Mouse (Mus musculus): ENCODE measurements around the gene Sema4d.

Sema4d gene

DNA sequence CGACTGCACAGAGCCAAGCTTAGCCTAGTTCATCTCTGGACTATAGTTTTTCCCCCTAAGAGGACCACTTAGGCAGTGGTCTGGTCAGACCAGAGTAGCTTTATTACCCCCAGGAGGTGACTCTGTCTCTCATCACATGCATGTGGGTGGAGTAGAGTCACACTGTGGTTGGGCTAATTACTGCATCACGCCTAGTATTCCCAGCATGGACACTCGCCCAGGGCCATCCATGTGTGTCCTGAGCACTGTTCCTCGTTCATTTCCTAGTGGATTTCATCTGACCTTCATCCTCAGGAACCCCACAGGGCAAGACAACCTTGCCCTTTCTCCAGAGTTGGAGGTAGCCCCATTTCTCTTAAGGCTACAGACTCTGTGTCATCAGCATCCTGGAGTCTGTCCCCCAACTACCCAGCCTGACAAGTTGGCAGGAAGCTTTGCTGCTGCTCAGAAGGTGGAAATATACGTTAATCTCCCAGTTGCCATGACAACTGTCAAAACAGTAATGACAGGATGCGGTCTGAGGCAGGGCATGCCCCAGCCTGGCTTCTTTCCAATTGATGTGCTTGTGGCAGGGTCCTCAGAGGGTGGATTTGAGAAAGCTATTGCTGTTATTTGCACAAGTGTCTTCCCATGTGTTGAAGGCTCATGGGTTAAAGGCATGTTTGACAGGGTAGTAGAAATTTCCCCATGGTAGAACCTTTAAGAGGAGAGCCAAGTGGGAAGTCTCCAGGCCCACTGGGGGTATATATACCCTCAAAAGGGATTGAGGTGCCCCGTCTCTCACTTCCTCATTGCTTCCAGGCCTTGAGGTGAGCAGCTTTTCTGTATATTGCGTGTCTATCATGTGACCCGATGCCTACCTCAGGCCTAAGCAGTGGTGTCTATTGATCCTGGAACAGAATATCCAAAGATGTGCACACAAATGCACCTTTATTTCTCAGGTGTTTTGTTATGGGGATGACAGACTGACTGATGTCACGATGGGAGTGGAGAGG lies 20.4 kb upstream of the Sema4d start:
- peak; percentile 12 to 15 for DNase-seq

DNA sequence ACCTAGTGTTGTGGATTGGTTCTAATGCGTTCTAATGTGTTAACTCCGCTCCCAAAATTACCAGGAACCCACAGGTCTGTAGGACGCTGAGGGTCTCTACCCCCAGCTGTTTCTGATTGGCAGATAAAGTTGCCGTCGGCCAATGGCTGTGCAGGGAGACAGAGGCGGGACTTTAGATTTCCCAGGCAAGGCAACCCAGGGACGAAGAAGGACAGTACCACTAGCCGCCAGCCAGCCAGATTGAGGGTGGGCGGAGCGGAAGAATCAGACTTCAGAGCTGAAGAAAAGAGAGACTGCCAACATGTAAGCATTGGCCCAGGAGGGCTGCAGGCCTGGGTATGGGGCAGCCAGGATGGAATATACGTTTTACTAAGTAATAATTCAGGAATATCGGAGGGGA lies 14.6 kb upstream of the Sema4d start:
- no peak for DNase-seq

DNA sequence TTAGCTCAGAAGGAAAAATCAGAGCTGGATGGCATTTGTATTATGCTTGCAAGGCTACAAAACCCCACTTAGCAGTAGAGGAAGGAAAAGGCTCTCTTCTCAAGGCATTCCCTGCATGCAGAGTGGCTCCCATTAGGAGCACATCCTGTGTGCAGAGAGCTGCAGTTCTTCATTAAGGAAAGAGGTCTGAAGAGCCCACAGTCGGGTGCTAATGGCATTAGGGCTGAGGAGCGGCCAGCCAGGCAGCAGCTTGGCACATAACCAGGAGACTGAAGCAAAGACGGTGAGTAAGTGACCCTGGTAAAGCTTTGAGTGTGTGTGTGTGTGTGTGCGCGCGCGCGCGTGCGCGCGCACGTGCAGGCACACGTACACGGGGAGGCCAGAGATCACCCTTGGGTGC lies 12.7 kb upstream of the Sema4d start:
- no peak for DNase-seq

DNA sequence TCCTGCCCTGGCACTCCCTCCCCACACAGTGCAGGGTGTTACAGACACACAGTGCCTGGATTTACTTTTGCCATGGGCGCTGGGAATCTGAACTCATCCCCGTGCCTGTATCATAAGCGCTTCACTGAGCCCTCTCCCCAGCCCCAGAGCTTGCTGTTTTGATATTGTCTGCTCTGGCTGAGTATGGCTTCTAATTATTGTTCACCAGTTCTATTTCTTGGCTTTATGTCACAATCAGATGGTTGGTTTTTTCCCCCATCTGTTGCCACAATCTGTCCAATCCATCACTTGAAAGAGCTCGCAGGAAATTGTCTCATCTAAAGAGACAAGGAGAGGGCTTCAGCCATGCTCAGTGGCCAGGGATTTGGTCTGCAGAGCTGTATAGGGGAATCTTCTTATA lies 12.1 kb upstream of the Sema4d start:
- no peak for DNase-seq

DNA sequence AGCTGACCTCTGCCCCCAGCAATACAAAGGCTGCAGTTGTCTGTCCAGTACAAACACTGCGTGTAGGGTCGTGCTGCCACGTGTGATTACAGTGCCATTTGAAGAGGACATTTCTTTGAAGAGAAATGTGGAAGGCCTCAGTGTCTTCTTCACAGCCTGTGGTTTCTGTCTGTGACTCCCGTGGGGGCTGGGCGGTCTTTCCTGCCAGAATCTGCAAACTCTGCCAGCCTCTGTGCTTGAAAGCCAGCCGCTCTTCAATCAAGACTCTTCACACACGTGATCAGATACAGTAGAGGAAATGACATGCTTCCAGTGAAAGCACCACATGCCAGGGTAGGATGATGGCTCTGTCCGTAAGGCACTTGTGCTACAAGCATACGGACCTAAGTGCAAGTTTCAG lies 7.4 kb upstream of the Sema4d start:
- DNase-seq, result peak in 1 of 2 experiments; percentile 9

DNA sequence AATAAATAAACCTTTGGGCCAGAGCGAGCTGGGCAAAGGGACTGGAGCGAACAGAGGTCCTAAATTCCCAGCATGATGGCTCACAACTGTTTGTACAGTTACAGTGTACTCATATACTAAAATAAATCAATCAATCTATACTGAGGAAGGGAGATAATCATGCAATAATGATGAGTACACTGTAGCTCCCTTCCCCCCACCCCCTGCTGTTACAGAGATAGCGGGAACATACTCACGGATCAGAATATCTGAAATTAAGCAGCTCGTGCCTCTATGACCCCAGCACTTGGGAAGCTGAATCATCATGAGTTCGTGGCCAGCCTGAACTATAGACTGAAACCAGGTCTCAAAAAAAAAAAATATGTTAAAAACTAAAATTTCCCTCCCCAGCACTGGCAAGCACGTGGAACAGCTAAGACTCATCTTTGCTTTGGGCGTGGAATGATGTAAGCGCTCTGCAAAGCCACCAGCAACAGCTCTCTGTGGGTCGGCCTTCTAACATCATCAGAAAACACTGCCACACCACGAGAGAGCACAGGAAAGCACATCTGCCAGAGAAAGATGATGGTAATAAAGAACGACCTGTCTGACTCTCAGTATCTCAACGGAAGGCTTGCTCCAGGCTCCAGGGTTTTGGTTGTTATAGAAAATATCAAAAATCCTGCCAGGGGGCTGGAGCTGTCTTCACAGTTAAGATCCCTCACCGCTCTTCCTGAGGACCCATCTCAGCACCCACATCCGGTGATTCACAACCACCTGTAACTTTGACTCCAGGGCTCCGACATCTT lies 6.4 kb upstream of the Sema4d start:
- no peak for DNase-seq

DNA sequence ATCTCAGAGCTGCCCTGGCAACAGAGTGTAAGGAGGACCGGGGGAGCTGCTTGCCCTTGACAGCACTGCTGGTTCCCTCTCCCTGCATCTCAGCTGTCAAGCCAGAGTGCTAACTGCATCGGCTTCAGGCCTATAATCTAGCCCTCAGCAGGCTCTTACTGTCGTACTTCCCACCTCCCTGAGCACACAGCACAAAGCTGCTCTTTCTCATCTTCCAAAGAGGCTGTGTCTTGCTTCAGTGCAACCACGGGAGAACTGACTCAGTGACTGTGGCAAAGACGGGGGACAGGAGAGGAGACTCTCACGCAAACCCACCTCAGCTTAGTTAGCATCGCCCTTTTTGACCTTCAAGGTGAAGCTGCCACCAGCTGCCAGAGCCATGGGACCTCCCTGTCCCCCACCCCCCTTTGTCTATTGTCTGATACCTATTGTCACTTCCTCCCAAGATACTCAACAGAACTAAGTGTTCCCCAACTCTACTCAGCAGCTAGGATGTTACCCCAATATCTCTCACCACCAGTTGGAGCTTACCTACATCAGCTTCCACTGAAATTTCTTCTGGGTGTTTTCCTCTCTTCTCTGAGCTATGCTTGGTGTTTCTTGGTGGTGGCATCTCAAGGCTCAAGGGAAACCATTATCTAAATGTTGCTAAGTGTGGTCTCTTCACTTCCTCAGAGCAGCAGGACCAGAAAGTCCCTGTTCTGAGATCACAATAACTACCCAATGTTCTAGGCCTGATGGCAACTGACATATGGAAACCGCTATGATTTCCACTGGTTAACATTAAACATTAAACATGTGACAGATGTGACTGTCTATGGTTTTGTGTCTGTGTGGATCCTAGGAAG lies 4.6 kb upstream of the Sema4d start:
- no peak for DNase-seq

DNA sequence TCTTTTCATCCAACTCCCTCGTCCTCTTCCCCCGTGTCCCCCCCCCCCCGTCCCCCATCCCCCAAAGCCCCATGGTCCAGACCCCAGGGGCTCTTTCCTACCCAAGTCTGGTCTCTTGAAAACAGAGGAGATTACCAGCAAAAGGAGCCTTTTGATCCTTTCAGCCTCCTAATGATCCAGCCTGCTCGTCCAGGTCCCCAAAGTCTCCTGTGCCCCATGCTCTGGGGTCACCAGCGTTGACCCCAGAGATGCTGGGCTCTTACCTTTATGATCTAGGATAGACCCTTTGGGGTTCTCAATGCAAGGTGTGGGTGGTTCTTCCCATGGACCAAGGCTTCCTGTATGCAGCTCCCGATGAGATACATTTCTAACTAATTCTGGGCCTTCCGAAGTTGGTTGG lies 401 bp upstream of the Sema4d start:
- DNase-seq, result no peak

DNA sequence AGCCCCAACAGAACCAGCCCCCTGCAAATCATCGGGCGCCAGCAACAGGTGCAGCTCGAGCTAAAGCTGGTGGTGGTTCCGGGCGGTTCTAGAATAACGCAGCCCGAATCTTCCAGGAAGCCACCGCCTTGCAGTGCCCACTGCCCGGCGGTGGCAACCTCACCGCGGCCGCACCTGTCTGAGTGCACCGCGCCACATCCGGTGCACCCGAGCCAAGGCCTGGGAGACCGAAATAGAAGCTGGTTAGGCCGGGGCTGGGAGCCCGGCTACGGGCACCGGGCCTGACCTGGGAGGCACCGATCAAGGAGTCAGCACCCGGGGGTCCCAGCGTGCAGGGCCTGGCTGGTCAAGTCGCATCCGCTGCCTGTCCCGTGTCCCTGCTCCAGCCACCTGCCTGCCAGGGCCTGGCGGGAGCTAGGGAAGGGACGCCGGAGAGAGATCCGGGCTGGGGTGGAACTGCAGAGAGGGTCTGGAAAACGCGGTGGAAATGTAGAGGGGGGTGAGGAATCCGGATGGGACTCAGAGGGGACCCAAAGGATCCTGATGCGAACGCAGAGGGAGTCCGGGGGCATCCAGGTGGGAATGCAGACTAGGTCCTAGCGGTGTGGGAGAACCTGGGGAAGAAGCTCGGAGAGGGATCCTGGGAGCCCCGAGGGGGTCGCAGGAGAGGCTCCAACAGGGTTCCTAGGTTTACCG lies 670 bp downstream of the Sema4d start:
- peak; percentile 55 to 56 for DNase-seq

DNA sequence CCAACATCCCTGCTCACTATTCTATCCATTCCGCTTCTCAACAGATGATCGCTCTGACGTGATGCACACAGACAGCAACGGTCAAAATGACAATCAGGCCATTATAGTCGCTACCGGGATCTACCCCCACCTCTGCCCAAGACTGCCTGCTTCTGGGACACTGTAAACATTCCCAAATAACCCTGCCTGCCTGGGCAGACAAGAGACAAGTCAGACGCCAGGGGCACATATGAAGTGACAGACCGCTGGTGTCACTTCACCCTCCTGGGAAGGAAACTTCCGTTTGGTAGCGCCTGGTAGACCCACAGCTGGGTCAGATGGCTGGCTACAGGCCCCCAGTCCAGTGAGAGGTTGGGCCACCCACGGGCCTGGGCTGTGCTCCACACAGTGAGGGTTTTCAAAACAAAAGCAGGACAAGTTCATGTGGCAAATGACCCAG lies 1.4 kb downstream of the Sema4d start:
- DNase-seq, result no peak

DNA sequence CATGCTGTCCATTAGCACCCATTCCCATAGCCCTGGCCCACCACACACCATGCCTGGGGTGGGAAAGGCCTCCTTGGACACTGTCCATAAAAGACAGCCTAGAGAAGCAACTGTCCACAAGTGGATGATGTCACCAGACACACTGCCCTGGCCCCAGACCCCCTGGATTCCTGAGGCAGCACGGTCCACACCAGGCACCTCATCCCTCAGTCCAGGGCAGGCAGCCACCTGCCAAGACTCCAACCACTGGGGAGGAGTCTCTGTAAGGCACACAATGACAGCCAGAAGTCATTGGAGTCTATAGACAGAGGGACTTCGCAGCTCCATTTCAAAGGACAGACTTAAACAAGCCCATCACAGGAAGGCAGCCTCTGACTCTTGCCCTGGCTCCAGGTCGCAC lies 1.9 kb downstream of the Sema4d start:
- DNase-seq, result no peak

DNA sequence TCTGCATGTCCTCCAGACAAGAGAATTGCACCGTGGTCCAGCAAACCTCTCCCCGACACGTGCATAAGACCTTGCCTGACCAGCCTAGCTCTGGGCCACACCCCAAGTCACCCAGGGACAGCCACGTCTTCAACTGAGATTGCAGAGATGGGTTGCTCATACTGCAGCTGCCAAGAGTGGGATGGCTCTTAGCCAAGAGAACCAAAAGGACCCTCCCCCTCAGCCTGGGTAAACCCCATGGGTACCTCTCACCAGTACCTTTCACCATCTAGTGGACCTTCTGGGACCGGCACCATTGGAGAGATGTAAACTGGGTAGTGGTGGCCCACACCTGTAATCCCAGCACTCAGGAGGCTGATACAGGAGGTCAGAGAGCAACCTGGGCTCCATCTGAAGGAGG lies 2.8 kb downstream of the Sema4d start:
- DNase-seq, result no peak

DNA sequence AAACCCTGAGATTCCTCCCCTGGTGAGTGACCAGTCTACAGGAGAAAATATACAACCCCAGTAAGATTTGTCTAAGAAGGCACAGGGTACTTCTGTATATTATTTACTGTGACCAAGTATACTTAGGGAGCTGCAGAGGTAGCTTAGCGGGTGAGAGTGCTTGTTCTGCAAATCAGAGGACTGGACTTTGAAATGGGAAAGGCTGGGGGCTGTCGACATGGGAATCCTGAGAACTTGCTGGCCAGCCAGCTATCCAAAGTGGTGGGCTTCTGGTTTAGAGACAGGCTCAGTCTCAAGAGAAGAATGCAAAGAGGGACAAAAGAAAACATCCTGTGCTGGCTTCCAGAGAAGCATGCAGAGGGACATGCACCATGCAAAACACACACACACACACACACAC lies 5.7 kb downstream of the Sema4d start:
- DNase-seq, result no peak

DNA sequence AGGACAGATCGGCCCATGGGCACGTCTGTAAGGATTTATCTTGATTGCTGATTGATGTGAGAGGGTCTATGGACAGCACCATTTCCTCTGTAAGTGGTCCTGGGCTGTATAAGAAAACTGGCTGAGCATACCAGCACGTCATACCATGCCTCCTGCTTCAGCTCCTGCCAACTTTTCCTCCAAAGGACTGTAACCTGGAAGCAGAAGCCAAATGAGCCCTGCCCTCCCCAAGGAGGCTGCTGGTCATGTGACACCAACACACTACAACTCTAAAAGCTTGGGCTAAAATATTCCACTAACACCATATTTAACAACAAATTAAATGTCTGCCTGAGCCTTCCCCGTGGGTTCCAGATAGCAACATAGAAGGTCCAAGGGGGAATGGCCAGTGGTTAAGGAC lies 6.9 kb downstream of the Sema4d start:
- DNase-seq, result no peak

DNA sequence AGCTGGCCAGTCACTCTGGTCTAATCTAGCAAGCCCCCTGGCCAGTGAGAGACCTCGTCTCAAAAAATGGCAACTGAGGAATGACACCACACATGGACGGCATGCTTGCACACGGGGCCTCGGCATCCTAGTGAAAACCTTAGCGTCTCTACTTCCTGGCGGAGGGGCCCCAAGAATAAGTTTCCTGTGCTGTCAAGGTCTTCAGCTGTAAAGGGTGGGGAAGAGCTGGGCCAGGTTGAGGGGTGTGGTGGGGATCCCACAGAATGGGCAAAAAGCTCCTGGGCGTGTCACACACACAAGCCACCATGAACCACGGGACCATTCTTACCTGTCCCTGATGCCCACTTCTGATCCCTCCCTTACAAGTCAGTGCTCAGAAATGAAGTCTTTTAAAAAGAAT lies 9.1 kb downstream of the Sema4d start:
- no peak for DNase-seq

DNA sequence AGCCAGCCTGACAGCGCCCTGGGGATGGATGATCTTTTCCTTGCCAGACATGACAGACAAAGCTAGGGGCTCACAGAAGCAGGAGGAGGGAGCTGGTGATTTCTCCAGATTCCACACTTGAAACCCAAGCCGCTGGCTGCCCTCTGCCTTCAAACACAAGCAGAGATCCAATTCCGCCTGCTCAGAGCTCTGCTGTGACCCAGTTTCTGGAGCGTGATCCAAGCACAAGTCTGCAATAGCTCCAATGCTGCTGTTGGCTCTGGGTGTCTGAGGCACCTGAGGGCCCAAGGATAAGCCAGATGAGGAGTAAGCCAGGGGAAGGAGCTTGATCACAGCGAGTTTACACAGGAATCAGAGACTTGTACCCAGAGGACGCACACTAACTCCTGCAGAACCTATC lies 9.7 kb downstream of the Sema4d start:
- DNase-seq, result no peak

DNA sequence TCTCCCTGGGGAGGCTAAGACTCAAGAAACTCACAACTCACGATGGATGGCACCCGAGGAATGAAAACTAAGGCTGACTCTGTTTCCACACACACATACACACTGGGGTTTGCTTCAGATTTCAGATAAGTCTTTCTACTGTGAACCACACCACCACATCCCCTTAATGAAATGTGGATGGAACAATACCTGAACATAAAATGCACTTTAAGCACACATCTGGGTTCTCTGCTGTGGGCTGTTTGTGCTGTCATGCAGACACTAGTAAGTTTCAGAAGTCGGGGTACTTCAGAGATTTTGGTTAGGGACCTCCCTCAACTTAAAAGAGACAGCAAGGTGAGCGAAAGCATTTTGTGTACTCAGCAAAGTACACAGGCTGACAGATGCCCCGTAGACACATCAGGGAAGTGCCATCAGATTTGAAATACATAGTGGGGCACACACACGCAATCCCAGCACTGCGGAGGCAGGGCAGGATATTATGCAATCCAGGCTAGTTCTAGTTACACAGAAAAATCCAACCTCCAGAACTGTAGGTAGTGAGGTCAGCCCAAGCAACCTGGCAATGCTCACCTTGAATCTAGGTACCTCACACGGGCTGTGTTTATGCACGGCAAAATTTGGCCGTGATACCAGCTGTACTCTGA lies 12.9 kb downstream of the Sema4d start:
- no peak for DNase-seq

DNA sequence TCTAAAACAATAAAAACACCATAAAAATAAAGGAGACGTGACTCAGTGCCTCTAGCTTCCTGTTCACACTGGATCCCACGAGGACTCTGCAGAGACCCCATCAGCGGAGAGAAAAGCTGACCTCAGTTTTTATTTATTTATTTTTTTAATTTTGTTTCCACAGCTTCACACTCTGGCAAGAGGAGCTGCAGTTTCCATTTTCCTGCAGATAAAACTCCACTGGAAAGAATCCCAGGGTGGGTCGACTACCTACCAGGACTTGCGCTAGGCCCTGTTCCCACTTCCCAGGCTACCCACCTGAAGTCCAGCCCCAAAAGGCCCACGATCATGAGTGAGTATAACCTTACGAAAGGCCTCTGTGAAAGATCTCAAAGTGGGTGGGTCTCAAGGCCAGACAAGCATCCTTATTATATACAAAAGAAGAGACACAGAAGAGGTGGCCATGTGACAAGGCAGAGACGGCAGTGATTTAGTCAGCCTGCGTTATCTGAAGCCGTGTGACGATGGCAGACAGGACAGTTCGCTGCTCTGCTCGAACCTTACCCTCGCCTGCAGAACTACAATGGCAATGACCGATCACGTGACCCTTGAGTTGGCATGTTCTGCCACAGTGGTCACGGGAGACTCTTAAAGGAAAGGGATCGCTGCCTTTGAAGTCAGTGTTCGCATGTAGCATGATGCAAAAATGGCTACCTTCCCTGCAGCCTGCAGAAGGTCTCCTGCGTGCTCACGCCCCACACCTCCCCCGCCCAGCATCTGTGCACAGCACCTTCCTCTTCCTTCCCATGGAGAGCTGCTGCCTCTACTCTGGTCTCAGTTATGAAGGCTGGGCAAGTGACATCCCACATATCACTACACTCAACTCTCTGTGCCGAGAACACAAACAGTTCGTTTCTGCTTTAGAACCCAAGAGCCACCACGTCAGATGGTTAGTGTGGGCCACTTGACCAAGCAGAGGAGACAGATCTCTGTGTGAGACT lies 14.3 kb downstream of the Sema4d start:
- DNase-seq, result no peak

DNA sequence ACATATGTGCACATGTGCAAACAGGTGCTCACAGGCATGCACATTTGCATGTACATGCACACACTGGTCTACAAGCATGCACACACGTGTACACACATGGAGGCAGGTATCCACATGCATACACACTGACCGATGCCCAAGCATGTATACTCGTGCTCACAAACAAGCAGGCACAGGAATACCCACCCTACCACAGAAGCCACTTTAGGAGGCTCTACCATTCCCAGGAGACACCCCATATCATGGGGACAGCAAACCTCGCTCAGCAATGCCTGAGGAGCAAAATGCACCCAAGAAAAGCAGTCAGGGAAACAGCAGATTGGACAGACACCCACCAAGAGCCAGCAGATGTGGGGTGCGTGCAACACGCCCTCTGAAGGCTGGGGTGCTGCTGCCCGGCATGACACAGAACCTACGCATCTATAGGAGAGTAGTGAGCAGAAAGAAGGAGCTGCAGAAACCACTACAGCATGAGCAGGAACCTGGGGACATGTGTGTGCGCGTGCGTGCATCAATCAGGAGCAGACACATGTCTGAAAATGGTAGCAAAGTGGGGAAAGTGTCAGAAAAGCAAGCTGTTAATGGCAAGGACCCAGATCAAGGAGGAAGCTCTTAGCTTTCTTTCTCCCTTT lies 15.1 kb downstream of the Sema4d start:
- DNase-seq, result no peak

DNA sequence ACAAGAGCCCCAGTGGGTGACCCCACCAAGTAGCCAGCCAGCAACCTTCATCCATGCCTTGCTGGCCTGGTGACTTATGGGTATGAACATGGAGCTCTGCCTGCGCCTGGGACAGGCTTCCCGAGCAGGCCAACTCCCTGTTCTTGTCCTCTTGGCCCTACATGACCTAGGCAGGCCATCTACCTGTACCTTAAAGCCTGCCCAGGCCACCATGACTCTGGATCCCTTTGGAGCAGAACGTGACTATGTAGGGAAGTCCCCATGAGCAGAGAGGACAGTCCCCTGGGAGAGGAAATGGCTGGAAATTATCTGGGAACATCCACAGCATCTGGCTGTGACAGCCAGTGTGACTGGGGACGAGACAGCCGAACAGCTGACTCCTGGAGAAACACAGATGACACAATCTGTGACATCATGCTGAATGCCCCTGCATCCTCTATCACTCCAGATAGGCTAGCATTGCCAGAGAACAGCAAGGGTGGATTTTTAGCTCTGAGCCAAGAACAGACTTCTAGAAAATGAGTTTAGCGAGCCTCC lies 15.7 kb downstream of the Sema4d start:
- no peak for DNase-seq
